Mouse (Mus musculus) E14TG2a.4 (cell line): ENCODE measurements around the gene Polr1d.

Source experiments
- H3K27me3 ChIP-seq: 2 replicates; pipeline ENCODE4 v1.6.1; 2014; ENCODE audit warnings: low read length, control low read depth; ENCODE audit not compliant: insufficient read depth
- H3K36me3 ChIP-seq: 2 replicates; pipeline ENCODE4 v1.6.1; 2014; ENCODE audit warnings: low read length, control low read depth; ENCODE audit not compliant: insufficient read depth
- H3K4me1 ChIP-seq: replicated peaks from 2 replicates; pipeline ENCODE4 v1.6.1; 2014; ENCODE audit warnings: low read depth, low read length, control low read depth
- H3K4me3 ChIP-seq: replicated peaks from 2 replicates; pipeline ENCODE4 v1.5.1; 2014; ENCODE audit warnings: mild to moderate bottlenecking, low read length
- H3K9me3 ChIP-seq: 2 replicates; pipeline ENCODE4 v1.6.1; 2014; ENCODE audit warnings: low read length, control low read depth
- CTCF ChIP-seq: conservative IDR thresholded peaks from 2 replicates; pipeline ENCODE4 v1.5.1; 2014; ENCODE audit warnings: low read length
- NANOG ChIP-seq: IDR thresholded peaks from 2 replicates; pipeline ENCODE4 v1.6.1; 2014; ENCODE audit warnings: borderline replicate concordance, low read length, mixed read lengths
- POU5F1 ChIP-seq: IDR thresholded peaks from 2 replicates; pipeline ENCODE4 v1.6.1; 2014; ENCODE audit warnings: low read length, borderline replicate concordance

The Polr1d gene

DNA sequence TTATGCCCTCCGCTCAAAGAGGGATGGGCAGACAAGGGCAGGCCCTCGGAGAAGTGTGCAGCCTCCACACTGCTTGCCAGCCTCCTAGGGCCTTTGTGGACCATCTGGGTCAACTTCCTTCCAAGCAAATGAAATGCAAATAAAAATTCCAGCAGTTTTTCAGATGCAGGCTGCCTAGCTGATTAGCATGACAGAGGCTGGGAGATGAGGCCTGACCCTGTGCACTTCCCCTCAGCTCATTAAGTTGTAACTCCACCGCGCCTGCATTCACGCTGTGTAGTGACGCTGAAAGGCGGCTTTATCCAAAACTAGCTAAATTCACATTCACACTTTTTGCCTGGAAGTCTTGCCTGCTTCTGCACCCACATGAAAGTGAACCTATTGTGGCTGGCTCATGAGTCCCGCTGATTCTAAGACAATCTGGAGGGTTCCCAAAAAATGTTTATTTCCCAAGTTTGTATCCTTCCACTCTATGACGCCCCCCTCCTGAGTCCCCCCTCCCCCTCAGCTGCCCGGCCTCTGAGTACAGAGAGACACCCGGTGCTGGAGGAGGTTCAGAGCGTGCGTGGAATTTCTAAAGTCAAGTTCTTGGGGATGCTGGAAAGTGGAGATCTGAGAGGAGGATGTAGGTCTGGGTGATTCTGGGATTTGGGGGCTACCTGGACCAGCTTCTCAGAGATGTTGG is 78.7 kb downstream of the Polr1d start:
- Histone ChIP-seq H3K27me3 (no peaks in the 10 kb centered on the region), H3K4me3 (peak overlapping the region; percentile 62), H3K4me1 (peaks cover 84% of the 10 kb centered on the region), H3K9me3 (peaks cover 6% of the 10 kb centered on the region), H3K36me3 (no peaks in the 10 kb centered on the region)
- peak; percentile 78; the same call in 1 of the 2 replicates for TF ChIP-seq POU5F1
- peak; percentile 66; the same call in 1 of the 2 replicates for TF ChIP-seq NANOG
- TF ChIP-seq CTCF: no peak

DNA sequence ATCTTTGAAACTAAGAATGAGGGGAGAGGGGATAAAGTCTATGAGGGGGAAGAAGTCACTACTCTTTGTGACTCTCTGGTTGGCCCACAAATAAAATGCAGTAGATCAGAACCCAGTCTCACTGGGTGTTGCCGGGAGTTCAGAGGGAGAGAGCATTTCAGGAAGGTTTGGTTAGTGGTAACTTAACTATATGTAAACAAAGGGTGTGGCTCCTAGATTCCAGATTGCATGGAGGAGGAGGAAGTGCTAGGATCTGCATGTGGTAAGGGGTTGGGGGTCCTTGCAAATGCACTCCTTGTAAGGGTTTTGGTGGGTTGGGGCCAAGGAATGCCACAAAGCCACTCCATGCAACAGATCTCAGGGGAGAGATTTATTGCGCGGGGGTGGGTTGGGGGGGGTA is 79.5 kb downstream of the Polr1d start:
- Histone ChIP-seq H3K27me3 (no peaks in the 10 kb centered on the region), H3K4me3 (peak overlapping the region; percentile 62), H3K4me1 (peaks cover 86% of the 10 kb centered on the region), H3K9me3 (peaks cover 6% of the 10 kb centered on the region), H3K36me3 (no peaks in the 10 kb centered on the region)
- no peak for TF ChIP-seq POU5F1
- TF ChIP-seq NANOG: no peak
- TF ChIP-seq CTCF: no peak

- Histone ChIP-seq H3K9me3 (peaks cover 6% of the 10 kb centered on the region), H3K36me3 (no peaks in the 10 kb centered on the region), H3K4me1 (peaks cover 82% of the 10 kb centered on the region), H3K4me3 (no peak overlapping the region), H3K27me3 (no peaks in the 10 kb centered on the region)
- TF ChIP-seq CTCF: no peak
- no peak for TF ChIP-seq POU5F1
- TF ChIP-seq NANOG: no peak
Measured at GRCm38 (mm10) chr5:147157441-147157840, 80.6 kb downstream of the Polr1d start.

GRCm38 (mm10) chr5:147159320-147159719 is 82.5 kb downstream of the Polr1d start:
- peaks cover 6% of the 10 kb centered on the region for H3K9me3 ChIP-seq
- H3K27me3 ChIP-seq: no peaks in the 10 kb centered on the region
- TF ChIP-seq POU5F1 (no peak), NANOG (no peak), CTCF (no peak)
- no peaks in the 10 kb centered on the region for H3K36me3 ChIP-seq
- peaks cover 69% of the 10 kb centered on the region for H3K4me1 ChIP-seq
- H3K4me3 ChIP-seq: no peak overlapping the region

- TF ChIP-seq NANOG (no peak), POU5F1 (no peak), CTCF (no peak)
Measured at GRCm38 (mm10) chr5:147159792-147160191, 82.9 kb downstream of the Polr1d start.

More at GRCm38 (mm10) chr5:147159792-147160191, 82.9 kb downstream of the Polr1d start:
- peaks cover 6% of the 10 kb centered on the region for H3K9me3 ChIP-seq
- H3K4me1 ChIP-seq: peaks cover 64% of the 10 kb centered on the region
- no peak overlapping the region for H3K4me3 ChIP-seq
- no peaks in the 10 kb centered on the region for H3K27me3 ChIP-seq
- H3K36me3 ChIP-seq: no peaks in the 10 kb centered on the region
